Mouse (Mus musculus): ENCODE data around the gene B3galt4. TPM values are rescaled to one million over a fixed set of nuclear protein-coding genes. Genes with fewer than 3 reads are reported as not detected.

B3galt4 gene
- total and polyA plus RNA-seq, 2 experiments from 2014 or later, result 9.8 to 11.7 TPM

DNA sequence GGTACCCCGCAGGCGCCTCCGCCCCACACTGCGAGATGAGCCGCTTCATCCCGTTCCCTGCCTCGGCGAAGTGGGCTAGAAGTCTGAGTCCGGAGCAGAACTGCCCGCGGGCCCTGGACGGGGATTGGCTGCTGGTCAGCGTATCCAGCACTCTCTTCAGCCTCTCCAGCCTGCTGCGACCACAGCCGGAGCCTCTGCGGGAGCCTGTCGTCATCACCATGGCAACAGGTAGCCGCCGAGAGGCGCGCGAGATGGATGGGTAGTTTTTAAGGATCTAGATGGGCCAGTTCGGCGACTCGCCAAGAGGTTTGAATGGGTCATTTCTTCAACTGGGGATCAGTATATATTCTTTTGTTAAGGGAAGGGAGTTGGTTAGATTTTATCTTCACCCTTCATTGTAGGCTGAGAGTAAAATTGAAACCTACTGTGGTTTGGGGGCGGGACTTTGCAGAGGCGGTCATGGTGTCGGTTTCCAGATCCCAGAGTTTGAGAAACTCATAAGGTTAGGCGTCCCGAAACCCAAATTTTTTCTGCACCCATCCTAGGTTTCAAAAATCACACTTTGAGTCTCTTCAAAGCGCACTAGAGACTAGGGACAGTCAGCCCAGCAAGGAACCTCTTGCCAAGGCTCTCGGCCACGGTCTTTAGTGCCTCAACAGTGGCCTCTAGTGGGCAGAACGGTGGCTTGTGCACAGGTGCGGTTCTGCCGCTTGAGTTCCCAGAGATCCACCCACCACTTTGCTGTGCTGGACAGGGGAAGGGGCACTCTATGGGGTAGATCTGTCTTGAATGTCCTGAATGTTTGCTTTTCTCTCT, 30.8 kb downstream of the B3galt4 start:
- H3K4me2 ChIP-seq (ENCODE audit: low read depth), result peak overlapping the region; percentile 79
- no peaks in the 10 kb centered on the region for H3K9me3 ChIP-seq (ENCODE audit: low read length)
- peaks cover 7% of the 10 kb centered on the region; the same call in 1 of the 2 replicates for H3K4me1 ChIP-seq (ENCODE audit: insufficient read depth)
- H3K36me3 ChIP-seq (ENCODE audit: insufficient read depth), result peaks cover 4% of the 10 kb centered on the region; the same call in 1 of the 2 replicates
- peak overlapping the region; percentile 29; the same call in 1 of the 2 replicates for H3K27ac ChIP-seq (ENCODE audit: low read depth, low read length)
- peak overlapping the region; percentile 51 for H3K9ac ChIP-seq
- TF ChIP-seq CTCF (IDR thresholded peaks at IDR 0.05; ENCODE audit: low read depth), result peak; percentile 80
- H3K4me3 ChIP-seq (ENCODE audit: low read depth, low read length), result peak overlapping the region; percentile 42
- DNase-seq, result peak; percentile 77
- peak; percentile 25 for ATAC-seq
- 1% methylated on average over 36 of the region's 36 CpGs for WGBS
- no peaks in the 10 kb centered on the region for H3K27me3 ChIP-seq (ENCODE audit: insufficient read depth, low read length)

DNA sequence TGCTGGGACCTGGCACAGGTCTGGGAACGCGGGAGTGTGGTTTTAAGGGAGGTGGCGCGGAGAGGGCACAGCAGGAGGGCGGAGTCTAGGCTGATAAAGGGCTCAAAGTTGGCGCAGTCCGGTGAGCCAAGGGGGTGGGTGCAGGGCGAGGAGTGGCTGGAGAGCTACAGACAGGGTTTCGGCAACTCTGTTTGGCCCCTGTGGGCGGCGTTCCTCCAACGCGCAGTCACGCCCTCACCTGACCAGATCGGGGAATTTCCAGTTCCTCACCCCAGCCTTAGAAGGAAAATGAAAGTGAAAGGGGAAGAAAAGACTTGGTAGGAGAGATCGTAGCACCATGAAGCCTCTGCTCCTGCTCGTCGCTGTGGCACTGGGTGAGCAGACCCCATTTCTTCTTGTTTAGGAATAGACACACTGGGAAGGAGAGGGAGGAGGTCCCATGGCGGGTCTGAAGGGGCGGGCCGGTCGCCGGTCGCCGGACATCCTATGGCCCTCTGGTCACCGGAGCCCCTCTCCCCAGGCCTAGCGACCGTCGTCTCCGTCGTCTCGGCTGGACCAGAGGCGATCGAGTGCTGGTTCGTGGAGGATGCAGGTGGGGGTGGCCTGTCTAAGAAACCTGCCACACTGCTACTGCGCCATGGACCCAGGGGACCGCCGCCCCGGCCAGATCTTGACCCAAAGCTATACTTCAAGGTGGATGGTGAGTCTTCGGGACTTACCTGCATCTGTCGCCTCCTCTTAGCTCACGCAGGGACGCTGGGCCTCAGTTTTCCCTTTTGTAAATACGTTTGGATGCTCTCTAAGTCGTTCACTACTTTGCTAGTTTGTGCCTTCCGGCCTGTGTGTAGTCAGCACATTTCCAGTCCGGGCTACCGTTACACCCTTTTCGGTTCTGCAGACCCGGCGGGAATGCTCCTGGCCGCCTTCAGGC, 31.7 kb downstream of the B3galt4 start:
- no peak for ATAC-seq
- H3K9me3 ChIP-seq (ENCODE audit: low read length), result no peaks in the 10 kb centered on the region
- no peaks in the 10 kb centered on the region for H3K27me3 ChIP-seq (ENCODE audit: insufficient read depth, low read length)
- TF ChIP-seq CTCF (IDR thresholded peaks at IDR 0.05; ENCODE audit: low read depth), result peak; percentile 36
- no peak for DNase-seq
- peak overlapping the region; percentile 29; the same call in 1 of the 2 replicates for H3K27ac ChIP-seq (ENCODE audit: low read depth, low read length)
- H3K4me2 ChIP-seq (ENCODE audit: low read depth), result peak overlapping the region; percentile 79
- peak overlapping the region; percentile 51 for H3K9ac ChIP-seq
- WGBS, result 3% methylated on average over 52 of the region's 52 CpGs
- H3K4me1 ChIP-seq (ENCODE audit: insufficient read depth), result peaks cover 7% of the 10 kb centered on the region; the same call in 1 of the 2 replicates
- H3K36me3 ChIP-seq (ENCODE audit: insufficient read depth), result peaks cover 10% of the 10 kb centered on the region
- peak overlapping the region; percentile 42 for H3K4me3 ChIP-seq (ENCODE audit: low read depth, low read length)

DNA sequence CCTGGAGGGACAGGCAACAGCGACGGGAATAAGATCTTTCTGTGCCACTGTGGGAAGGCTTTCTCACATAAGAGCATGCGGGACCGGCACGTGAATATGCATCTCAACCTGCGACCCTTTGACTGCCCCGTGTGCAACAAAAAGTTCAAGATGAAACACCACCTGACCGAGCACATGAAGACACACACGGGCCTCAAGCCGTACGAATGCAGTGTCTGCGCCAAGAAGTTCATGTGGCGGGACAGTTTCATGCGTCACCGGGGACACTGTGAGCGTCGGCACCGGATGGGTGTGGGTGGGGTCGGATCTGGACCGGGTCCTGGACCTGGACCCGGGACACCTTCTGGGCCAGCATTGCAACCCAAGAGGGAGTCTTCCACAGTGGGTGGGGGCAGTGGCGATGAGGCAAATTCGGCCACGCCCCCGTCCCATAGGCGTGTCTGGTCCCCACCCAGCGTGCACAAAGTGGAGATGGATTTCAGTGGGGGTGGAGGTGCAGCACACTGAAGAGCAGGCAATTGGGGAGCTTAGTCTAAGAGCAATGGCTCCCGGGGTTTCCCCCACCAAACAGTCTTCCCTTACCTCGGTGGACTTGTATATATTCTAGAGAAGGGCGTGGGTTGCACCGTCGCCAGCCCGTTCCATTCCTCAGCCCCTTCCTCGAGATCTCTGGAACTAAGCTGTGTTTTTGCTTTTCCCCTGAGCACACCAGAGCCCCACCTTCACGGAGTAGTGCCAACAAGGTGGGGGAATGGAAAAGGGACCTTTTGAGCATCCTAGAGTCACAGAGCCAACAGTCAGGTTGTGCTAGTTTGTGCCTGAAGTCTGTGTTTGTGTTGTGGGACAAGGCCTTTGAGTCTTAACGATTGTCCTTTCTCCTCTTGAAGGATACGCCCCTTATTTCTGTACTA, 32.7 kb downstream of the B3galt4 start:
- no peaks in the 10 kb centered on the region for H3K27me3 ChIP-seq (ENCODE audit: insufficient read depth, low read length)
- H3K4me2 ChIP-seq (ENCODE audit: low read depth), result peak overlapping the region; percentile 79
- TF ChIP-seq CTCF (IDR thresholded peaks at IDR 0.05; ENCODE audit: low read depth), result no peak
- H3K9ac ChIP-seq, result no peak overlapping the region
- no peak overlapping the region for H3K27ac ChIP-seq (ENCODE audit: low read depth, low read length)
- 59% methylated on average over 37 of the region's 37 CpGs for WGBS
- H3K36me3 ChIP-seq (ENCODE audit: insufficient read depth), result peaks cover 20% of the 10 kb centered on the region
- DNase-seq (no peak), ATAC-seq (no peak)
- peaks cover 7% of the 10 kb centered on the region; the same call in 1 of the 2 replicates for H3K4me1 ChIP-seq (ENCODE audit: insufficient read depth)
- no peaks in the 10 kb centered on the region for H3K9me3 ChIP-seq (ENCODE audit: low read length)
- no peak overlapping the region for H3K4me3 ChIP-seq (ENCODE audit: low read depth, low read length)

DNA sequence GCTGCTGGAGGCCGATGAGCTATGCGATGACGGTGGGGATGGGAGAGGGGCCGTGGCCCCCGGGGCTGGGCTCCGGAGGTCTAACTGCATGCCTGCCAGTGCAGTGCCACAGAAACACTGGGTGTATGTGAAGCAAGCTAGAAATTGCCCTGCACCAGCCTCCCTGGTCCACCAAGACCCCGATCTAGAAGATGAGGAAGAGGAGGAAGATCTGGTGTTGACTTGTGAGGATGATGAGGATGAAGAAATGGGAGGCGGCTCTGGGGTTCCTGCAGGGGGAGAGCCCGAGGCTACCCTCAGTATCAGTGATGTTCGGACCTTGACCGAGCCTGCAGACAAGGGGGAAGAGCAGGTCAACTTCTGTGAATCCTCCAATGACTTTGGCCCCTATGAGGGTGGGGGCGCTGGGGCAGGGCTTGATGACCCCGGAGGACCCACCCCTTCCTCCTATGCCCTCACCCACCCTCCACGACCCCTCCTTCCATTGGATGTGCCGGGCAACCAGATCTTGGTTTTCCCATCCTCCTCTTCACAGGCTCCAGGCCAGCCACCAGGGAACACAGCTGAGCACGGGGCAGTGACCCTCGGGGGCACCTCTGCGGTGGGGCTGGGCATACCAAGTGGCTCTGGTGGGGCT, 33.5 kb downstream of the B3galt4 start:
- H3K4me2 ChIP-seq (ENCODE audit: low read depth), result no peak overlapping the region
- TF ChIP-seq CTCF (IDR thresholded peaks at IDR 0.05; ENCODE audit: low read depth), result no peak
- DNase-seq (no peak), ATAC-seq (no peak)
- no peak overlapping the region for H3K27ac ChIP-seq (ENCODE audit: low read depth, low read length)
- 84% methylated on average over 18 of the region's 18 CpGs for WGBS
- H3K9ac ChIP-seq, result no peak overlapping the region
- no peaks in the 10 kb centered on the region for H3K9me3 ChIP-seq (ENCODE audit: low read length)
- no peak overlapping the region for H3K4me3 ChIP-seq (ENCODE audit: low read depth, low read length)
- H3K4me1 ChIP-seq (ENCODE audit: insufficient read depth), result peaks cover 7% of the 10 kb centered on the region; the same call in 1 of the 2 replicates
- peaks cover 26% of the 10 kb centered on the region for H3K36me3 ChIP-seq (ENCODE audit: insufficient read depth)
- H3K27me3 ChIP-seq (ENCODE audit: insufficient read depth, low read length), result no peaks in the 10 kb centered on the region

DNA sequence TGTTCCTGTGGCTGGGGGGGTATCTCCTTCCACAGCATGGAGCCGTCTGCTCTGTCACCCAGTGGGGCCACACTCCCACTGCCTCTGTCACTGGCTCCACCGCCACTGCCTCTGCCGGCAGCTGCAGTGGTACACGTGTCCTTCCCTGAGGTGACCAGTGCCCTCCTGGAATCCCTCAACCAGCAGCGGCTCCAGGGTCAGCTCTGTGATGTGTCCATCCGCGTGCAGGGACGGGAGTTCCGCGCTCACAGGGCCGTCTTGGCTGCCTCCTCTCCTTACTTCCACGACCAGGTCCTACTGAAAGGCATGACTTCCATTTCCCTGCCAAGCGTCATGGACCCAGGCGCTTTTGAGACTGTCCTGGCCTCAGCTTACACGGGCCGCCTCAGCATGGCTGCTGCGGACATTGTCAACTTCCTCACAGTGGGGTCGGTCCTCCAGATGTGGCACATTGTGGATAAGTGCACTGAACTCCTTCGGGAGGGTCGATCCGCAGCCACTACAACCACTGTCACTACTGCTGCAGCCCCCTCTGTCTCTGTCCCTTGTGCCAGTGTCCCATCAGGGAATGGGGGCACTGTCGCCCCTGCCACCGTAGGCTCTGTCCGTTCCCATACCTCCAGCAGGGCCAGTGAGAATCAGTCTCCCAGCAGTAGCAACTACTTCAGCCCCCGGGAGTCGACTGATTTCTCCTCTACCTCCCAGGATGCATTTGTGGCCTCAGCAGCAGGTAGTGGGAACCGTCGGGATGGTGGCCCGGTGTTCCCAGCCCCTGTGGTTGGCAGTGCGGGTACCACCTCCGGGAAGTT, 34.2 kb downstream of the B3galt4 start:
- peaks cover 32% of the 10 kb centered on the region for H3K36me3 ChIP-seq (ENCODE audit: insufficient read depth)
- peak overlapping the region; percentile 53 for H3K4me3 ChIP-seq (ENCODE audit: low read depth, low read length)
- TF ChIP-seq CTCF (IDR thresholded peaks at IDR 0.05; ENCODE audit: low read depth), result no peak
- peaks cover 7% of the 10 kb centered on the region; the same call in 1 of the 2 replicates for H3K4me1 ChIP-seq (ENCODE audit: insufficient read depth)
- DNase-seq, result no peak
- H3K27me3 ChIP-seq (ENCODE audit: insufficient read depth, low read length), result no peaks in the 10 kb centered on the region
- WGBS, result 73% methylated on average over 31 of the region's 31 CpGs
- H3K27ac ChIP-seq (ENCODE audit: low read depth, low read length), result no peak overlapping the region
- ATAC-seq, result no peak
- peak overlapping the region; percentile 63 for H3K4me2 ChIP-seq (ENCODE audit: low read depth)
- H3K9ac ChIP-seq, result no peak overlapping the region
- H3K9me3 ChIP-seq (ENCODE audit: low read length), result no peaks in the 10 kb centered on the region

Measured in forebrain, postnatal 0 days (tissue).